Mouse (Mus musculus) neural tube, embryonic 14.5 days (tissue): ENCODE measurements around the gene Cdh24. TPM values are rescaled to one million over a fixed set of nuclear protein-coding genes. Genes with fewer than 3 reads are reported as not detected.
A peak's percentile ranks its signal among the peaks of the same experiment; 100 is the strongest.
"Not testable (repeated sequence)": the region's sequence is repeated elsewhere in the genome, so short reads cannot be mapped to it uniquely, and the experiment has no call there.

Experiments
- ATAC-seq: fragments of 200-750 bp; cut with Nextera tagmentation; 2 replicates; pipeline ENCODE4 v1.8.0; 2017; ENCODE audit warnings: low read depth, mild to moderate bottlenecking, moderate TSS enrichment, moderate library complexity
- H3K27ac ChIP-seq: fragments of 300-500 bp; sonication (generic); 2 replicates; pipeline ENCODE4 v1.5.1; 2014; ENCODE audit warnings: low read depth, mild to moderate bottlenecking, control low read depth, low read length, moderate library complexity, mixed read lengths
- H3K27me3 ChIP-seq: fragments of 300-500 bp; sonication (generic); 2 replicates; pipeline ENCODE4 v1.6.1; 2014; ENCODE audit warnings: low read length; ENCODE audit not compliant: control insufficient read depth, insufficient read depth
- H3K36me3 ChIP-seq: fragments of 300-500 bp; sonication (generic); 2 replicates; pipeline ENCODE4 v1.6.1; 2014; ENCODE audit warnings: low read length, mixed read lengths; ENCODE audit not compliant: control insufficient read depth, insufficient read depth
- H3K4me1 ChIP-seq: fragments of 300-500 bp; sonication (generic); 2 replicates; pipeline ENCODE4 v1.6.1; 2014; ENCODE audit warnings: low read length; ENCODE audit not compliant: control insufficient read depth, insufficient read depth
- H3K4me2 ChIP-seq: fragments of 300-500 bp; sonication (generic); 2 replicates; pipeline ENCODE4 v1.6.1; 2014; ENCODE audit warnings: mild to moderate bottlenecking, low read depth, low read length, control low read depth
- H3K4me3 ChIP-seq: fragments of 300-500 bp; sonication (generic); 2 replicates; pipeline ENCODE4 v1.5.1; 2014; ENCODE audit warnings: low read depth, low read length, control low read depth, mixed read lengths
- H3K9ac ChIP-seq: fragments of 300-500 bp; sonication (generic); replicated peaks from 2 replicates; pipeline ENCODE4 v1.6.1; 2014; ENCODE audit warnings: low read depth, mild to moderate bottlenecking, control low read depth, low read length, mixed read lengths
- H3K9me3 ChIP-seq: fragments of 300-500 bp; sonication (generic); 2 replicates; pipeline ENCODE4 v1.6.1; 2016; ENCODE audit warnings: low read length; ENCODE audit not compliant: control insufficient read depth
- WGBS: fragments of 180-500 bp; shearing (Covaris S2); extraction: QIAGEN DNeasy Blood & Tissue Kit; methylation state at CpG from one replicate; pipeline ENCODE4 v1.1.7; 2014; 5-methylcytosine and 5-hydroxymethylcytosine counted together
- polyA plus RNA-seq: library from polyadenylated mRNA; unstranded; fragments of >200 nt; fragmentation: Nextera tagmentation; extraction: Ambion mirVana; gene quantifications from 2 replicates; pipeline ENCODE4 v1.2.1, GENCODE M21; 2014

The Cdh24 gene
- polyA plus RNA-seq, 1 experiment from 2014 or later = 12.5 TPM

GRCm38 (mm10) chr14:54617897-54618365 is 23.2 kb downstream of the Cdh24 start, which contains the start of gene Psmb5:
Gene Psmb5, minus strand, starts transcription at chr14:54618022.
- WGBS = under 1% methylated on average over 22 of the region's 25 CpGs
- H3K36me3 ChIP-seq = 0 out of 2 replicates have a peak, but pooled peaks cover 6% of the 10 kb centered on the region
- no peaks in the 10 kb centered on the region for H3K9me3 ChIP-seq

GRCm38 (mm10) chr14:54617152-54617896 is 23.8 kb downstream of the Cdh24 start:
- peaks cover 7% of the 10 kb centered on the region; the same call in 1 of the 2 replicates for H3K4me1 ChIP-seq
- peak; percentile 72 for ATAC-seq
- H3K36me3 ChIP-seq = peaks cover 9% of the 10 kb centered on the region; the same call in 1 of the 2 replicates
- no peaks in the 10 kb centered on the region for H3K27me3 ChIP-seq
- peak overlapping the region; percentile 83 for H3K4me2 ChIP-seq
- peak overlapping the region; percentile 78 for H3K27ac ChIP-seq
- H3K9me3 ChIP-seq = no peaks in the 10 kb centered on the region
- H3K9ac ChIP-seq = peak overlapping the region; percentile 85
- H3K4me3 ChIP-seq = peak overlapping the region; percentile 80
- 2% methylated on average over 36 of the region's 38 CpGs for WGBS

More at GRCm38 (mm10) chr14:54617897-54618365, 23.2 kb downstream of the Cdh24 start, which contains the start of gene Psmb5:
- peak; percentile 88 for ATAC-seq
- H3K9ac ChIP-seq = peak within 1 kb of the TSS; percentile 85
- H3K27me3 ChIP-seq = no peaks in the 10 kb centered on the region
- peaks cover 7% of the 10 kb centered on the region; the same call in 1 of the 2 replicates for H3K4me1 ChIP-seq
- peak within 1 kb of the TSS; percentile 83 for H3K4me2 ChIP-seq
- H3K27ac ChIP-seq = peak within 1 kb of the TSS; percentile 78
- H3K4me3 ChIP-seq = peak within 1 kb of the TSS; percentile 80

- no peaks in the 10 kb centered on the region for H3K27me3 ChIP-seq
- H3K4me2 ChIP-seq = no peak overlapping the region; the same call in 1 of the 2 replicates
- no peak overlapping the region for H3K4me3 ChIP-seq
- H3K27ac ChIP-seq = no peak overlapping the region
- peaks cover 7% of the 10 kb centered on the region; the same call in 1 of the 2 replicates for H3K4me1 ChIP-seq
- no peaks in the 10 kb centered on the region for H3K9me3 ChIP-seq
- WGBS = 93% methylated on average over 16 of the region's 16 CpGs
- ATAC-seq = no peak
- no peak overlapping the region for H3K9ac ChIP-seq
- peaks cover 15% of the 10 kb centered on the region; the same call in 1 of the 2 replicates for H3K36me3 ChIP-seq
Measured at GRCm38 (mm10) chr14:54616226-54616825, 24.8 kb downstream of the Cdh24 start.

- not testable (repeated sequence) for ATAC-seq, H3K9me3 ChIP-seq, H3K9ac ChIP-seq, H3K27me3 ChIP-seq, H3K4me1 ChIP-seq, H3K4me2 ChIP-seq, H3K4me3 ChIP-seq, H3K27ac ChIP-seq
- H3K36me3 ChIP-seq = peaks cover 15% of the 10 kb centered on the region; the same call in 1 of the 2 replicates
- WGBS = 97% methylated on average over 13 of the region's 16 CpGs
Measured at GRCm38 (mm10) chr14:54614130-54614529, 27.0 kb downstream of the Cdh24 start.

GRCm38 (mm10) chr14:54610648-54611047 is 30.5 kb downstream of the Cdh24 start:
- no peak overlapping the region for H3K4me3 ChIP-seq
- no peaks in the 10 kb centered on the region for H3K4me1 ChIP-seq
- ATAC-seq = no peak
- H3K27me3 ChIP-seq = no peaks in the 10 kb centered on the region
- no peak overlapping the region for H3K9ac ChIP-seq
- WGBS = 84% methylated on average over 6 of the region's 6 CpGs
- no peak overlapping the region for H3K4me2 ChIP-seq
- H3K36me3 ChIP-seq = peaks cover 15% of the 10 kb centered on the region; the same call in 1 of the 2 replicates
- H3K9me3 ChIP-seq = no peaks in the 10 kb centered on the region
- H3K27ac ChIP-seq = no peak overlapping the region

GRCm38 (mm10) chr14:54609962-54610361 is 31.2 kb downstream of the Cdh24 start:
- Histone ChIP-seq H3K27ac (no peak overlapping the region), H3K9ac (no peak overlapping the region), H3K4me2 (no peak overlapping the region), H3K27me3 (no peaks in the 10 kb centered on the region), H3K4me3 (no peak overlapping the region), H3K36me3 (peaks cover 15% of the 10 kb centered on the region; the same call in 1 of the 2 replicates), H3K9me3 (no peaks in the 10 kb centered on the region), H3K4me1 (peaks cover 5% of the 10 kb centered on the region; the same call in 1 of the 2 replicates)
- ATAC-seq = no peak
- 79% methylated on average over 4 of the region's 4 CpGs for WGBS

GRCm38 (mm10) chr14:54609245-54609644 is 31.9 kb downstream of the Cdh24 start:
- Histone ChIP-seq H3K4me1 (peaks cover 7% of the 10 kb centered on the region; the same call in 1 of the 2 replicates), H3K9ac (no peak overlapping the region), H3K27ac (no peak overlapping the region), H3K36me3 (peaks cover 15% of the 10 kb centered on the region; the same call in 1 of the 2 replicates), H3K4me2 (no peak overlapping the region), H3K9me3 (no peaks in the 10 kb centered on the region), H3K4me3 (no peak overlapping the region), H3K27me3 (no peaks in the 10 kb centered on the region)
- 69% methylated on average over 4 of the region's 4 CpGs for WGBS
- no peak for ATAC-seq

- Histone ChIP-seq H3K27me3 (no peaks in the 10 kb centered on the region), H3K9ac (no peak overlapping the region), H3K4me1 (peaks cover 17% of the 10 kb centered on the region; the same call in 1 of the 2 replicates), H3K27ac (no peak overlapping the region), H3K4me3 (no peak overlapping the region), H3K36me3 (0 out of 2 replicates have a peak, but pooled peaks cover 6% of the 10 kb centered on the region), H3K9me3 (no peaks in the 10 kb centered on the region), H3K4me2 (no peak overlapping the region)
- ATAC-seq = no peak
- WGBS = 49% methylated on average over 8 of the region's 8 CpGs
Measured at GRCm38 (mm10) chr14:54607226-54607625, 33.9 kb downstream of the Cdh24 start.
